Mouse (Mus musculus) liver, postnatal 0 days (tissue): ENCODE results near the gene Gm49369.

ENCODE experiments used
- CTCF ChIP-seq: sonication (generic); IDR thresholded peaks from 2 replicates; pipeline ENCODE4 v1.5.1; 2016; ENCODE audit warnings: antibody characterized with exemption, low read depth
- EP300 ChIP-seq: IDR thresholded peaks from 2 replicates; pipeline ENCODE4 v1.6.1; 2016; ENCODE audit warnings: antibody characterized with exemption, low read depth, mild to moderate bottlenecking

DNA sequence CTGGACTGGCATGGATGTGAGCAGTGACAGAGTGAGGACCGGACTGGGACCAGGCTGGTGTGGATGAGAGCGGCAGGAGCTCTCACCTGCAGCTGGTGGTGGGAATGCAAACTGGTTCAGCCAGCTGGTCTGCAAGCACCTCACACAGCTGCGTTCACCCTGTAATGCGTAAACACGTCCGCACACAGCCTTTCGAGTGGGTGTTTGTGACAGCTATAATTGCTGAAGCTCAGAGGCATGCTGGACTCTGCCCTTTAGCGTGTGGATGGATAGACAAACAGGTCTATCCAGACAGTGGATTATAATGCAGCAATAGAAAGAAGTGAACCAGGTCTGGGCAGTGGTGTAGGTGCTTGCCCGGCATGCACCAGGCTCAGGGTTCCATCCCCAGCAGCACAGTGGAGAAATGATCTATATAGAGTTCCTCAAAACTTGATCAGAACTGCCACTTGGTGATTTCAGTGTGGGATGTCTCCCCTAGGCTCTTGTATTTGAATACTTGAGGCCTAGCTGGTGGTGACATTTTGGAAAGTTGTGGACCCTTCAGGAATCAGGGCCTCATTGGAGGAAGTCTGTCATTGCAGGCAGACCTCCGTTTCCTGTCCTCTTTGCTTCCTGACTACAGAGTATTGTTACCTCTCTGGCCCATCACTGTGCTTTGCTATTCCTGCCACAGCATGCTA, 40.8 kb downstream of the Gm49369 start:
- TF ChIP-seq CTCF (no peak), EP300 (no peak)
